Mouse (Mus musculus) neural tube, embryonic 12.5 days (tissue): ENCODE data around the gene Nampt. TPM values are rescaled to one million over a fixed set of nuclear protein-coding genes. Genes with fewer than 3 reads are reported as not detected.

Experiments
- ATAC-seq: fragments of 200-750 bp; cut with Nextera tagmentation; 2 replicates; pipeline ENCODE4 v1.8.0; 2017; ENCODE audit warnings: low read depth, mild to moderate bottlenecking, moderate TSS enrichment, moderate library complexity; ENCODE audit not compliant: low FRiP score
- H3K27ac ChIP-seq: fragments of 300-500 bp; sonication (generic); 2 replicates; pipeline ENCODE4 v1.5.1; 2016
- H3K27me3 ChIP-seq: fragments of 300-500 bp; sonication (generic); replicated peaks from 2 replicates; pipeline ENCODE4 v1.6.1; 2016; ENCODE audit warnings: mild to moderate bottlenecking
- H3K36me3 ChIP-seq: fragments of 300-500 bp; sonication (generic); 2 replicates; pipeline ENCODE4 v1.6.1; 2016; ENCODE audit warnings: mild to moderate bottlenecking
- H3K4me1 ChIP-seq: fragments of 300-500 bp; sonication (generic); 2 replicates; pipeline ENCODE4 v1.6.1; 2016
- H3K4me2 ChIP-seq: fragments of 300-500 bp; sonication (generic); replicated peaks from 2 replicates; pipeline ENCODE4 v1.6.1; 2016; ENCODE audit warnings: mild to moderate bottlenecking
- H3K4me3 ChIP-seq: fragments of 300-500 bp; sonication (generic); 2 replicates; pipeline ENCODE4 v1.5.1; 2016
- H3K9ac ChIP-seq: fragments of 300-500 bp; sonication (generic); 2 replicates; pipeline ENCODE4 v1.6.1; 2016; ENCODE audit warnings: mild to moderate bottlenecking
- H3K9me3 ChIP-seq: fragments of 300-500 bp; sonication (generic); 2 replicates; pipeline ENCODE4 v1.6.1; 2016; ENCODE audit warnings: mild to moderate bottlenecking
- WGBS: fragments of 180-500 bp; shearing (Covaris S2); methylation state at CpG from one replicate; pipeline ENCODE4 v1.1.7; 2016; 5-methylcytosine and 5-hydroxymethylcytosine counted together
- polyA plus RNA-seq: library from polyadenylated mRNA; unstranded; fragments of >200 nt; fragmentation: Nextera tagmentation; extraction: Ambion mirVana; gene quantifications from 2 replicates; pipeline ENCODE4 v1.2.1, GENCODE M21; 2016

Gene Nampt
- polyA plus RNA-seq, 1 experiment from 2014 or later: 29.9 TPM

- peaks cover 18% of the 10 kb centered on the region for H3K36me3 ChIP-seq
- no peak overlapping the region for H3K9ac ChIP-seq
- H3K4me2 ChIP-seq: no peak overlapping the region
- 96% methylated on average over 5 of the region's 5 CpGs for WGBS
- H3K27me3 ChIP-seq: no peaks in the 10 kb centered on the region
- H3K27ac ChIP-seq: no peak overlapping the region
- H3K9me3 ChIP-seq: no peaks in the 10 kb centered on the region
- H3K4me3 ChIP-seq: no peak overlapping the region
- H3K4me1 ChIP-seq: no peaks in the 10 kb centered on the region
- no peak for ATAC-seq
These were observed 34.4 kb downstream of the Nampt start for GRCm38 (mm10) chr12:32853757-32854156.

DNA sequence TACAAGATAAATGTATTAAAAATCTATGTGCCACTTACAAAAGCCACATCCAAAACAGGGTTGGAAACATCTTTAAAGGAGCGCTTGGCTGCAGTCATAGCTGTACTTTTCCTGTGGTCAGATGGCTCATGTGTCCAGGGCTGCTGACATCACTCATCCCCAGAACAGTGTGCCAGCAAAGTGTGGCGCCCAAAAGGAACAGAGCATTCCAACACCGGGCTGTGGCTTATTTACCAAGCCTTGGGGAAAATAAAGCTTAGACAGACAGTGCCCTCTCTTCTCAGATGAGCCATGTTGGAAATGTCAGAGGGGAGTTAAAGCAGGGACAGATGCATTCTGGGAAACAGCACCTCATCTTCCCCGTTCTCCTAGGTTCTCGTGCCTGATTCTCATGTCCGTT lies 35.5 kb downstream of the Nampt start:
- Histone ChIP-seq H3K4me3 (no peak overlapping the region), H3K4me2 (no peak overlapping the region), H3K27me3 (no peaks in the 10 kb centered on the region), H3K4me1 (no peaks in the 10 kb centered on the region), H3K27ac (no peak overlapping the region), H3K9me3 (no peaks in the 10 kb centered on the region), H3K36me3 (peaks cover 14% of the 10 kb centered on the region), H3K9ac (no peak overlapping the region)
- ATAC-seq: no peak
- 89% methylated on average over 6 of the region's 6 CpGs for WGBS

- Histone ChIP-seq H3K4me1 (no peaks in the 10 kb centered on the region), H3K36me3 (peaks cover 10% of the 10 kb centered on the region), H3K4me3 (no peak overlapping the region), H3K27ac (no peak overlapping the region), H3K27me3 (no peaks in the 10 kb centered on the region), H3K9ac (no peak overlapping the region), H3K4me2 (no peak overlapping the region), H3K9me3 (no peaks in the 10 kb centered on the region)
- no peak for ATAC-seq
- 88% methylated on average over 4 of the region's 4 CpGs for WGBS
These were observed 36.1 kb downstream of the Nampt start for GRCm38 (mm10) chr12:32855398-32855797.

GRCm38 (mm10) chr12:32856707-32857511 lies 37.6 kb downstream of the Nampt start:
- Histone ChIP-seq H3K4me3 (no peak overlapping the region), H3K9me3 (no peaks in the 10 kb centered on the region), H3K27me3 (no peaks in the 10 kb centered on the region), H3K4me2 (no peak overlapping the region), H3K9ac (no peak overlapping the region), H3K36me3 (peaks cover 5% of the 10 kb centered on the region), H3K27ac (no peak overlapping the region), H3K4me1 (no peaks in the 10 kb centered on the region)
- 88% methylated on average over 14 of the region's 14 CpGs for WGBS
- no peak for ATAC-seq

GRCm38 (mm10) chr12:32858444-32858843 lies 39.1 kb downstream of the Nampt start:
- ATAC-seq: no peak
- Histone ChIP-seq H3K27me3 (no peaks in the 10 kb centered on the region), H3K4me2 (no peak overlapping the region), H3K9me3 (no peaks in the 10 kb centered on the region), H3K36me3 (peaks cover 3% of the 10 kb centered on the region; the same call in 1 of the 2 replicates), H3K27ac (no peak overlapping the region), H3K9ac (no peak overlapping the region), H3K4me3 (no peak overlapping the region), H3K4me1 (no peaks in the 10 kb centered on the region)
- 76% methylated on average over 1 of the region's 1 CpGs for WGBS

GRCm38 (mm10) chr12:32860820-32861219 lies 41.5 kb downstream of the Nampt start:
- Histone ChIP-seq H3K4me2 (no peak overlapping the region), H3K4me1 (no peaks in the 10 kb centered on the region), H3K9ac (no peak overlapping the region), H3K27ac (no peak overlapping the region), H3K36me3 (no peaks in the 10 kb centered on the region), H3K9me3 (no peaks in the 10 kb centered on the region), H3K4me3 (no peak overlapping the region), H3K27me3 (no peaks in the 10 kb centered on the region)
- no peak for ATAC-seq
- 91% methylated on average over 5 of the region's 5 CpGs for WGBS

DNA sequence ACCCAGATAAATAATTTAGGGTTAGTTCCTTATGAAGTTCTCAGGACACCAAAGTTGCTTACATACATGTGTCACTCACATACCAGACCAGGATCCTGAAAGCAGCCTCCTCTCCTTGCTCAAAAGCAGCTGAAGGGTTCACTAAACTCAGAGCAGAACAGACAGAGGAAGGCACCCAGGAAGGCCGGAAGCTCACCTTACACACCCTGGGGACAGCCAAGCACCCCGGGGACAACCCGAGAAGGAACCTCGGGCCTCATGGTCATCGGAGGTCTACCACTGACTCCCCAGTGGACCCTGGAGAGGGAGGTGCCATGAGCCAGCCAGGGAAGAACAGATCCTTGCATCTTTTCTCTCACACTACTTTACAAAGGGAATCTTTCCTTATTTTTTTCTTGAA lies 51.5 kb downstream of the Nampt start:
- Histone ChIP-seq H3K9me3 (no peaks in the 10 kb centered on the region), H3K4me1 (no peaks in the 10 kb centered on the region), H3K9ac (no peak overlapping the region), H3K4me2 (no peak overlapping the region), H3K36me3 (no peaks in the 10 kb centered on the region), H3K27me3 (no peaks in the 10 kb centered on the region), H3K27ac (no peak overlapping the region), H3K4me3 (no peak overlapping the region)
- WGBS: 86% methylated on average over 5 of the region's 5 CpGs
- no peak for ATAC-seq

DNA sequence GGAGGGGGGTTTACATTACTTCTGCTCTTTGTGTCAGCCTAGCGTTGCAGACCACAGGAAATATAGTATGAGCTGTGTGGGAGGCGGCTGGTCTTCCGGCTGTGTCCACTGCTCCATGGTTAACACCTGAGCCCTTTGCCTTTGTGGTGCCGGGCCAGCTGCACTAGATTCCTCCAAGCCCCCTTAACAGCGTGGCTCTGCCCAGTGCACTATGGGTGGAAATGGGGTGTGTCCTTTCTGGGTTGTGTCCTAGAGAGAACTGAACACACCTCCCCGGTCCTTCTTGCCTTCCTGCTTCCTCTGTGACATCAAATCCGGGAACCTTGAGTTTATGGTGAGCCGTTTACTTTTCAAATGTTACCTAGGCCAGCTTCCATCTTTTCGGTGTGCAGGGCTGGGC lies 58.2 kb downstream of the Nampt start:
- Histone ChIP-seq H3K27me3 (no peaks in the 10 kb centered on the region), H3K4me3 (no peak overlapping the region), H3K4me2 (no peak overlapping the region), H3K4me1 (no peaks in the 10 kb centered on the region), H3K27ac (no peak overlapping the region), H3K9me3 (no peaks in the 10 kb centered on the region), H3K9ac (no peak overlapping the region), H3K36me3 (no peaks in the 10 kb centered on the region)
- WGBS: 94% methylated on average over 9 of the region's 9 CpGs
- ATAC-seq: no peak

DNA sequence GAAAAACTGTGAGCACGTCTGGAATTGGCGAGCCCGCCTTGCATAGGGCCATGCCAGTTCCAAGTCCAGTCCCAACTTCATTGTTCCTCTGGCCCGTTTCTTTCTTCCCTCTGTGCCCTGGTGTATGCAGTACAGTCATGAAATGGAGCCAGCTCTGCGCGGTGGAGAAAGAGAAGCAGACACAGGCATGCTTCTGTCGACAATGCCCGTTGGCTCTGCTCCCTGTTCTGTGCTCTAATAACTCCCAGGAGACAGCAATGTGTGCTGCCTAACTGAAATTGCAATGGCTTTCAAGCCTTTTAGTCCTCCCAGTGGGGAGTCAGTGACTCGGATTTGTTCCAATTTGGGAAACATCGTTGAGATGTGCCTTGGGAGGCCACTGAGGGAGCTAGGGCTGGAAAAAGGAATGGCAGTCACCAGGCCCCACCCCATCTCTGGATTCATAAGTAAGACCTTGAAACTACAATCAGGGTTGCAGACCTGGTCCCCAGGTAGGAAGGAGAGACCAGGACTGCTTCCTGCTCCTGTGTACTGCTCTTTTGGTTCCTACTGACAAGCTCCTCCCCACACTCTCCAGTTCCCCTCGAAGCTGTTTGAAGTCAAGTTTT lies 58.7 kb downstream of the Nampt start:
- Histone ChIP-seq H3K4me1 (no peaks in the 10 kb centered on the region), H3K27ac (no peak overlapping the region), H3K9me3 (no peaks in the 10 kb centered on the region), H3K9ac (no peak overlapping the region), H3K36me3 (no peaks in the 10 kb centered on the region), H3K27me3 (no peaks in the 10 kb centered on the region), H3K4me3 (no peak overlapping the region), H3K4me2 (no peak overlapping the region)
- ATAC-seq: no peak
- 63% methylated on average over 11 of the region's 11 CpGs for WGBS

- no peaks in the 10 kb centered on the region for H3K36me3 ChIP-seq
- ATAC-seq: no peak
- no peak overlapping the region for H3K27ac ChIP-seq
- H3K4me1 ChIP-seq: no peaks in the 10 kb centered on the region
- no peak overlapping the region for H3K9ac ChIP-seq
- 90% methylated on average over 3 of the region's 3 CpGs for WGBS
- no peaks in the 10 kb centered on the region for H3K9me3 ChIP-seq
- no peak overlapping the region for H3K4me2 ChIP-seq
- H3K27me3 ChIP-seq: no peaks in the 10 kb centered on the region
- no peak overlapping the region for H3K4me3 ChIP-seq
These were observed 60.0 kb downstream of the Nampt start for GRCm38 (mm10) chr12:32879371-32879770.

DNA sequence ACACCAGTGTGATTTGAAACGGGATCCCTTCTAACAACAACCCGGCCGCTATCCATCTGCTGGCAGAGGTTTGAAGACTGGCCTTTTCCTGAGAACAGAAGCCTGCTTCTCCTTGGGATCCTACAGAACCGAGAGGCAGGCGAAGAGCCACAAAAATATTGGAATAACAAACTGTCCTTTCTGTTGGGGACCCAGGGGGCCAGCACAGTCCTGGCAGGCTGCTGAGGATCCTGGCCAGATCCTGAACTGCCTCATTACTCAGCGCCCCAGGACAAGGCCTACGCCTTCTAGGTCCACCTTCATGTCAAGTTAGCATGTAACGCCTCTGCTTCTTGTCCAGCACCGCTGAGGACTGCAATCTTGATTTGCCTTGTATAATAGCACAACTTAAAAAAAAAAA lies 65.0 kb downstream of the Nampt start:
- no peaks in the 10 kb centered on the region for H3K36me3 ChIP-seq
- H3K9me3 ChIP-seq: no peaks in the 10 kb centered on the region
- no peak for ATAC-seq
- H3K4me2 ChIP-seq: no peak overlapping the region
- WGBS: 76% methylated on average over 9 of the region's 9 CpGs
- no peak overlapping the region for H3K27ac ChIP-seq
- H3K27me3 ChIP-seq: no peaks in the 10 kb centered on the region
- no peak overlapping the region for H3K4me3 ChIP-seq
- H3K4me1 ChIP-seq: no peaks in the 10 kb centered on the region
- H3K9ac ChIP-seq: no peak overlapping the region

DNA sequence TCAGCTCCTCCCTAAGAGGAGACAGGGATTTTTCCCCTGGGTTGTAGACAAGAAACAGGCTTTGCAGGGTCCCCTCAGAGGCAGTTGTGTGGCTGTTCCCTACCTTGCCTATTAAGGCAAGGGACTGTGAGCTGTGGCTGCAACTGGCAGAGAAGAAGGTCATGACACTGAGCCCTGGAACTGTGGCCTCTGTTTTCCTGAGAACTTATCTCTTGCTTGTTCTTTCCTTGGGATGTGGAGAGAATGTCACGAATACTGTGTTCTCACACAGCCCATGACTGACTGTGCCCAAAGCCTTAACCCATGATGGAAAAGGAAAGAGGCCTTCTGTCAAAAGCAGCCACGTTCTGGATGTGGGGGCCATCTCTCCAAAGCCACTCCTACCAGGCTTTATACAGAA lies 65.7 kb downstream of the Nampt start:
- Histone ChIP-seq H3K4me3 (no peak overlapping the region), H3K4me1 (no peaks in the 10 kb centered on the region), H3K9ac (no peak overlapping the region), H3K9me3 (no peaks in the 10 kb centered on the region), H3K27me3 (no peaks in the 10 kb centered on the region), H3K4me2 (no peak overlapping the region), H3K36me3 (no peaks in the 10 kb centered on the region), H3K27ac (no peak overlapping the region)
- ATAC-seq: no peak
- 81% methylated on average over 2 of the region's 2 CpGs for WGBS

- Histone ChIP-seq H3K36me3 (no peaks in the 10 kb centered on the region), H3K4me1 (no peaks in the 10 kb centered on the region), H3K9me3 (no peaks in the 10 kb centered on the region), H3K27me3 (no peaks in the 10 kb centered on the region), H3K27ac (no peak overlapping the region), H3K4me2 (no peak overlapping the region), H3K9ac (no peak overlapping the region), H3K4me3 (no peak overlapping the region)
- no peak for ATAC-seq
- WGBS: 79% methylated on average over 2 of the region's 2 CpGs
These were observed 67.0 kb downstream of the Nampt start for GRCm38 (mm10) chr12:32886353-32886752.
